Comparison of ENCODE assay signal across 9 mouse cellular contexts in the genomic region with DNA sequence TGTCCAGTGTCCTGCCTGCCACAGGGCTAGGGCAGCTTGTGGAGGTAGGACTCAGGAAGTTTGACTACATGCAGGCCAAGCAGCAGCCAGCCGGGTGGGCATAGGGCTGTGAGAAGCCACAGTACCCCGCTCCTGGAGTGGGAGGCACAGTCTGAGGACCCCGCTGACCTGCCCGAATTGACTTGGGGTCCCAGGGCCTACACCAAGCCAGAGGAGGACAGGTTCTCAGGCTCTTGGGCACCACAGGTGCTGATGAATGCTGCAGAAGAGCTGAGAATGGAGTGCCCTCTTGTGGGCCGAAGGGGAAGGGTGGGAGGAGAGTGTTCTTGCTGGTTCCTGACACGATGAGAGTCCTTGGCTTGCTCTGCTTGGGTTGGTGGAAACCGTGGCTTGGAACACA. TPM values are rescaled to one million over a fixed set of nuclear protein-coding genes. Genes with fewer than 3 reads are reported as not detected.
A peak's percentile ranks its signal among the peaks of the same experiment; 100 is the strongest.
DNase-seq lines count a peak whose midpoint lies in the region; ATAC-seq lines count a peak whose summit lies in the region.
"Had no signal": no experiment of that assay in that cellular context is flagged by ENCODE, and none has a peak within 500 bp of the region (broad histone marks: within the 10 kb centered on the region; RNA-seq: fewer than 3 reads in every experiment).

No protein-coding gene starts in this region.

- no peak overlapping the region for H3K4me3 ChIP-seq in kidney, embryonic 16.5 days (ENCODE audit: low read length)
- no peak overlapping the region for H3K4me3 ChIP-seq in midbrain, embryonic 12.5 days

- WGBS in kidney, embryonic 16.5 days, result 52% methylated on average over 7 of the region's 7 CpGs
- 64% methylated on average over 7 of the region's 7 CpGs for WGBS in midbrain, embryonic 12.5 days

- no peak overlapping the region for H3K9ac ChIP-seq in kidney, embryonic 16.5 days (replicated peaks; ENCODE audit: low read length)
- H3K9ac ChIP-seq in midbrain, embryonic 12.5 days (replicated peaks), result no peak overlapping the region

- no peaks in the 10 kb centered on the region for H3K4me1 ChIP-seq in kidney, embryonic 16.5 days (ENCODE audit: insufficient read depth, low read length)
- H3K4me1 ChIP-seq in midbrain, embryonic 12.5 days, result no peaks in the 10 kb centered on the region

- H3K4me2 ChIP-seq in kidney, embryonic 16.5 days (replicated peaks; ENCODE audit: low read depth, low read length), result no peak overlapping the region
- H3K4me2 ChIP-seq in midbrain, embryonic 12.5 days (replicated peaks), result no peak overlapping the region

- peak; percentile 78 for ATAC-seq in frontal cortex, adult (ENCODE audit: low TSS enrichment)
- peak; percentile 61; the same call in 1 of the 2 replicates for ATAC-seq in kidney, embryonic 16.5 days (ENCODE audit: low FRiP score, low TSS enrichment)
- peak; percentile 73 for ATAC-seq in midbrain, embryonic 12.5 days (ENCODE audit: low FRiP score, low read depth)

- no peaks in the 10 kb centered on the region for H3K36me3 ChIP-seq in kidney, embryonic 16.5 days (ENCODE audit: insufficient read depth, low read length)
- H3K36me3 ChIP-seq in midbrain, embryonic 12.5 days, result no peaks in the 10 kb centered on the region

- intact Hi-C loops in heart, postnatal 36 days (cut with DNase I), result no loop called here

- no peaks in the 10 kb centered on the region for H3K27me3 ChIP-seq in kidney, embryonic 16.5 days (ENCODE audit: insufficient read depth, low read length)
- no peaks in the 10 kb centered on the region for H3K27me3 ChIP-seq in midbrain, embryonic 12.5 days

- no peaks in the 10 kb centered on the region for H3K9me3 ChIP-seq in kidney, embryonic 16.5 days (ENCODE audit: low read length)
- no peaks in the 10 kb centered on the region for H3K9me3 ChIP-seq in midbrain, embryonic 12.5 days

- no peak for DNase-seq in frontal cortex, postnatal 10 days (ENCODE audit: low spot score in 2 of 2)
- DNase-seq in 416B (ENCODE audit: low read depth), result peak; percentile 14
- peak; percentile 37 for DNase-seq in embryo, embryonic 11 days
- no peak for DNase-seq in heart, postnatal 36 days
- no peak for DNase-seq in thymus, postnatal 36 days

- no peak overlapping the region for H3K27ac ChIP-seq in kidney, embryonic 16.5 days (ENCODE audit: low read length)
- H3K27ac ChIP-seq in midbrain, embryonic 12.5 days (replicated peaks), result no peak overlapping the region

RNA-seq across cellular contexts. Expression of a gene that starts 39.8 kb away (rescaled TPM):
- polyA plus RNA-seq in kidney, embryonic 16.5 days (2015; fragmentation: Nextera tagmentation; extraction: Ambion mirVana), result not detected in 2 replicates
- polyA plus RNA-seq in midbrain, embryonic 12.5 days (2016; fragmentation: Nextera tagmentation; extraction: Ambion mirVana), result not detected in 2 replicates
- total RNA-seq in heart, postnatal 36 days (2021), result not detected
- polyA plus RNA-seq: gonadal fat pad, adult 2 months had no signal

Comparison
In these comparisons a context has a peak if more than half of its experiments do, and no peak if none do; other contexts are left out.
1. DNase-seq: peak in 416B (single experiment) and embryo, embryonic 11 days (single experiment); none in frontal cortex, postnatal 10 days (0 of 2), heart, postnatal 36 days (0 of 2) and thymus, postnatal 36 days (0 of 2).
2. Peak in every context shown above with its lines, with median percentiles within 50 percentile points of each other: ATAC-seq.